Mouse (Mus musculus): ENCODE results near the gene Kat14. TPM values are rescaled to one million over a fixed set of nuclear protein-coding genes. Genes with fewer than 3 reads are reported as not detected.

Kat14 gene
- polyA plus RNA-seq, 1 experiment: 42.9 TPM

DNA sequence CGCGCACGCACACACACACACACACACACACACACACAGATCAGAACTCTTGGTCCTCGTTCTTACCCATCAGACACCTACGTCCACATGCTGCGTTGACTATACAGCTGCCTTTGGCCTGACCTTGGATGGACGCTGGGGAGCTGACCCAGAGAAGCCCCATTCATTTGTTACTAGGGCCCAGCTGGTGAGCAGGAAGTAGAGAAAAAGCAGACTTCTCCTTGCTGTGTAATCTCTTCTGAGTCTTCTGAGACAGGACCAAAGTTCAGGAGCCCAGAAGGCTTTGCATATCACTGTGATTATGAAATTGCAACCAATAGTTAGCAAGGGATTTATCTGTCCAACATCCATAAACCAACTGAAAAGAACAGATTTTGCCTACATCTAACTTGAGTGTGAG lies 60.4 kb downstream of the Kat14 start:
- Histone ChIP-seq H3K4me3 (ENCODE audit: low read depth, low read length) (no peak overlapping the region), H3K27me3 (ENCODE audit: control insufficient read depth, insufficient read depth, low read length, poor library complexity, severe bottlenecking) (no peaks in the 10 kb centered on the region), H3K4me1 (ENCODE audit: control insufficient read depth, insufficient read depth, low read length) (no peaks in the 10 kb centered on the region), H3K36me3 (ENCODE audit: control insufficient read depth, insufficient read depth, low read length, poor library complexity, severe bottlenecking) (no peaks in the 10 kb centered on the region), H3K9me3 (replicated peaks; ENCODE audit: control insufficient read depth, insufficient read depth, low read length, poor library complexity, severe bottlenecking) (no peaks in the 10 kb centered on the region), H3K27ac (ENCODE audit: insufficient read depth, low read length) (no peak overlapping the region), H3K9ac (ENCODE audit: low read depth, poor library complexity, severe bottlenecking) (no peak overlapping the region)
- no peak for TF ChIP-seq EP300 (IDR thresholded peaks at IDR 0.05; ENCODE audit: insufficient read depth, low read depth, low read length)
- no peak for TF ChIP-seq POLR2A (IDR thresholded peaks at IDR 0.05; ENCODE audit: insufficient read depth, low read length)
- TF ChIP-seq CTCF (IDR thresholded peaks at IDR 0.05; ENCODE audit: low read depth, low read length): no peak

GRCm38 (mm10) chr2:144431286-144431825 lies 62.6 kb downstream of the Kat14 start:
- Histone ChIP-seq H3K27me3 (ENCODE audit: control insufficient read depth, insufficient read depth, low read length, poor library complexity, severe bottlenecking) (no peaks in the 10 kb centered on the region), H3K9ac (ENCODE audit: low read depth, poor library complexity, severe bottlenecking) (no peak overlapping the region), H3K9me3 (replicated peaks; ENCODE audit: control insufficient read depth, insufficient read depth, low read length, poor library complexity, severe bottlenecking) (no peaks in the 10 kb centered on the region), H3K4me1 (ENCODE audit: control insufficient read depth, insufficient read depth, low read length) (no peaks in the 10 kb centered on the region), H3K27ac (ENCODE audit: insufficient read depth, low read length) (no peak overlapping the region), H3K4me3 (ENCODE audit: low read depth, low read length) (no peak overlapping the region), H3K36me3 (ENCODE audit: control insufficient read depth, insufficient read depth, low read length, poor library complexity, severe bottlenecking) (no peaks in the 10 kb centered on the region)
- no peak for TF ChIP-seq POLR2A (IDR thresholded peaks at IDR 0.05; ENCODE audit: insufficient read depth, low read length)
- TF ChIP-seq EP300 (IDR thresholded peaks at IDR 0.05; ENCODE audit: insufficient read depth, low read depth, low read length): no peak
- no peak for TF ChIP-seq CTCF (IDR thresholded peaks at IDR 0.05; ENCODE audit: low read depth, low read length)

DNA sequence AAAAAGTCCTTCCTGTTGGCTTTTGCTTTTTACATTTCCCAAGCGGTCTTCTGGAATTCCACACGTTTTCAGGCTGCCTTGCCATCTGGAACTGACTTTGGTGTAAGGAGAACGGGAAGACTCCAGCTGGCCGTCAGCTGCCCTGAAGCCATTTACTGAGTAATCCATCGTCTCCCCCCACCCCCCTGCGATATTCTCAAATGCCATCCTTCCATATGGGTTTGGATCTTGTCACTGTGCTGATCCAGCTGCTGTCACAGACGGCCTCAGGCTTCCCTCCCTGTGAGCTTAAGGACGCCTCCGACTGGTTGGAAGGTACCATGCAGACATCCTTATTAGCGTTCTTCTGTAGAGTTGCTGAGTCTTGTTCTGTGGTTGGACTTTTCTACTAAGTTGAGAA lies 66.9 kb downstream of the Kat14 start:
- no peaks in the 10 kb centered on the region for H3K9me3 ChIP-seq (replicated peaks; ENCODE audit: control insufficient read depth, insufficient read depth, low read length, poor library complexity, severe bottlenecking)
- H3K27ac ChIP-seq (ENCODE audit: insufficient read depth, low read length): no peak overlapping the region
- no peak overlapping the region for H3K4me3 ChIP-seq (ENCODE audit: low read depth, low read length)
- no peaks in the 10 kb centered on the region for H3K4me1 ChIP-seq (ENCODE audit: control insufficient read depth, insufficient read depth, low read length)
- H3K36me3 ChIP-seq (ENCODE audit: control insufficient read depth, insufficient read depth, low read length, poor library complexity, severe bottlenecking): no peaks in the 10 kb centered on the region
- H3K27me3 ChIP-seq (ENCODE audit: control insufficient read depth, insufficient read depth, low read length, poor library complexity, severe bottlenecking): no peaks in the 10 kb centered on the region
- TF ChIP-seq EP300 (IDR thresholded peaks at IDR 0.05; ENCODE audit: insufficient read depth, low read depth, low read length): no peak
- TF ChIP-seq CTCF (IDR thresholded peaks at IDR 0.05; ENCODE audit: low read depth, low read length): no peak
- no peak for TF ChIP-seq POLR2A (IDR thresholded peaks at IDR 0.05; ENCODE audit: insufficient read depth, low read length)
- H3K9ac ChIP-seq (ENCODE audit: low read depth, poor library complexity, severe bottlenecking): no peak overlapping the region

GRCm38 (mm10) chr2:144438424-144438823 lies 69.6 kb downstream of the Kat14 start:
- TF ChIP-seq EP300 (IDR thresholded peaks at IDR 0.05; ENCODE audit: insufficient read depth, low read depth, low read length) (no peak), POLR2A (IDR thresholded peaks at IDR 0.05; ENCODE audit: insufficient read depth, low read length) (no peak), CTCF (IDR thresholded peaks at IDR 0.05; ENCODE audit: low read depth, low read length) (peak; percentile 45)
- Histone ChIP-seq H3K4me1 (ENCODE audit: control insufficient read depth, insufficient read depth, low read length) (no peaks in the 10 kb centered on the region), H3K4me3 (ENCODE audit: low read depth, low read length) (no peak overlapping the region), H3K9me3 (replicated peaks; ENCODE audit: control insufficient read depth, insufficient read depth, low read length, poor library complexity, severe bottlenecking) (no peaks in the 10 kb centered on the region), H3K27ac (ENCODE audit: insufficient read depth, low read length) (no peak overlapping the region), H3K9ac (ENCODE audit: low read depth, poor library complexity, severe bottlenecking) (no peak overlapping the region), H3K36me3 (ENCODE audit: control insufficient read depth, insufficient read depth, low read length, poor library complexity, severe bottlenecking) (no peaks in the 10 kb centered on the region), H3K27me3 (ENCODE audit: control insufficient read depth, insufficient read depth, low read length, poor library complexity, severe bottlenecking) (no peaks in the 10 kb centered on the region)

- no peak overlapping the region for H3K4me3 ChIP-seq (ENCODE audit: low read depth, low read length)
- no peaks in the 10 kb centered on the region for H3K4me1 ChIP-seq (ENCODE audit: control insufficient read depth, insufficient read depth, low read length)
- no peaks in the 10 kb centered on the region for H3K9me3 ChIP-seq (replicated peaks; ENCODE audit: control insufficient read depth, insufficient read depth, low read length, poor library complexity, severe bottlenecking)
- no peak overlapping the region for H3K27ac ChIP-seq (ENCODE audit: insufficient read depth, low read length)
- no peak for TF ChIP-seq EP300 (IDR thresholded peaks at IDR 0.05; ENCODE audit: insufficient read depth, low read depth, low read length)
- no peak overlapping the region for H3K9ac ChIP-seq (ENCODE audit: low read depth, poor library complexity, severe bottlenecking)
- no peaks in the 10 kb centered on the region for H3K27me3 ChIP-seq (ENCODE audit: control insufficient read depth, insufficient read depth, low read length, poor library complexity, severe bottlenecking)
- H3K36me3 ChIP-seq (ENCODE audit: control insufficient read depth, insufficient read depth, low read length, poor library complexity, severe bottlenecking): no peaks in the 10 kb centered on the region
Observed at GRCm38 (mm10) chr2:144439191-144439700, 70.5 kb downstream of the Kat14 start.

- Histone ChIP-seq H3K4me3 (ENCODE audit: low read depth, low read length) (no peak overlapping the region), H3K27ac (ENCODE audit: insufficient read depth, low read length) (no peak overlapping the region), H3K9me3 (replicated peaks; ENCODE audit: control insufficient read depth, insufficient read depth, low read length, poor library complexity, severe bottlenecking) (no peaks in the 10 kb centered on the region), H3K9ac (ENCODE audit: low read depth, poor library complexity, severe bottlenecking) (no peak overlapping the region), H3K36me3 (ENCODE audit: control insufficient read depth, insufficient read depth, low read length, poor library complexity, severe bottlenecking) (no peaks in the 10 kb centered on the region), H3K27me3 (ENCODE audit: control insufficient read depth, insufficient read depth, low read length, poor library complexity, severe bottlenecking) (no peaks in the 10 kb centered on the region), H3K4me1 (ENCODE audit: control insufficient read depth, insufficient read depth, low read length) (no peaks in the 10 kb centered on the region)
- TF ChIP-seq POLR2A (IDR thresholded peaks at IDR 0.05; ENCODE audit: insufficient read depth, low read length) (no peak), EP300 (IDR thresholded peaks at IDR 0.05; ENCODE audit: insufficient read depth, low read depth, low read length) (no peak), CTCF (IDR thresholded peaks at IDR 0.05; ENCODE audit: low read depth, low read length) (no peak)
Observed at GRCm38 (mm10) chr2:144441386-144441915, 72.7 kb downstream of the Kat14 start.
